In genomic region chr4:21679624-21680480, GRCm38 (mm10) we compare ENCODE assay signal across 10 mouse cellular contexts. TPM values are rescaled to one million over a fixed set of nuclear protein-coding genes. Genes with fewer than 3 reads are reported as not detected.
A peak's percentile ranks its signal among the peaks of the same experiment; 100 is the strongest.
DNase-seq lines count a peak whose midpoint lies in the region; ATAC-seq and TF ChIP-seq lines count a peak whose summit lies in the region.
"Had no signal": no experiment of that assay in that cellular context is flagged by ENCODE, and none has a peak within 500 bp of the region (broad histone marks: within the 10 kb centered on the region; RNA-seq: fewer than 3 reads in every experiment).

No protein-coding gene starts in this region.

- H3K9me3 ChIP-seq in liver, embryonic 11.5 days (ENCODE audit: control insufficient read depth, low read length) = no peaks in the 10 kb centered on the region
- H3K9me3 ChIP-seq in forebrain, embryonic 13.5 days (replicated peaks) = no peaks in the 10 kb centered on the region
- no peaks in the 10 kb centered on the region for H3K9me3 ChIP-seq in limb, embryonic 15.5 days

- H3K27ac ChIP-seq in liver, embryonic 11.5 days (ENCODE audit: low read depth, low read length) = no peak overlapping the region
- no peak overlapping the region for H3K27ac ChIP-seq in forebrain, embryonic 13.5 days
- no peak overlapping the region for H3K27ac ChIP-seq in limb, embryonic 15.5 days
- H3K27ac ChIP-seq in small intestine, adult 2 months (ENCODE audit: insufficient read depth, low read depth, low read length) = no peak overlapping the region

- H3K4me2 ChIP-seq in liver, embryonic 11.5 days = peak overlapping the region; percentile 67
- H3K4me2 ChIP-seq in forebrain, embryonic 13.5 days = peak overlapping the region; percentile 57
- peak overlapping the region; percentile 80 for H3K4me2 ChIP-seq in limb, embryonic 15.5 days

- peaks cover 6% of the 10 kb centered on the region; the same call in 1 of the 2 replicates for H3K4me1 ChIP-seq in liver, embryonic 11.5 days (replicated peaks; ENCODE audit: control insufficient read depth, insufficient read depth, low read length)
- H3K4me1 ChIP-seq in forebrain, embryonic 13.5 days = peaks cover 26% of the 10 kb centered on the region
- peaks cover 18% of the 10 kb centered on the region for H3K4me1 ChIP-seq in limb, embryonic 15.5 days
- peaks cover 8% of the 10 kb centered on the region for H3K4me1 ChIP-seq in small intestine, adult 2 months (ENCODE audit: control insufficient read depth, insufficient read depth, insufficient read length, low read length)

- peak; percentile 42 for DNase-seq in liver, embryonic 11.5 days (ENCODE audit: low spot score)
- no peak for DNase-seq in liver
- DNase-seq in cerebellum, adult 9-10 months = no peak
- DNase-seq in gastrocnemius, adult 18-20 months (ENCODE audit: low spot score) = no peak
- no peak for DNase-seq in gastrocnemius, postnatal 10 days

- H3K9ac ChIP-seq in liver, embryonic 11.5 days (ENCODE audit: low read depth, low read length) = no peak overlapping the region
- H3K9ac ChIP-seq in forebrain, embryonic 13.5 days = no peak overlapping the region
- H3K9ac ChIP-seq in limb, embryonic 15.5 days = no peak overlapping the region

- H3K27me3 ChIP-seq in liver, embryonic 11.5 days (replicated peaks; ENCODE audit: control insufficient read depth, insufficient read depth, low read length) = peaks cover 98% of the 10 kb centered on the region
- H3K27me3 ChIP-seq in forebrain, embryonic 13.5 days = peaks cover 100% of the 10 kb centered on the region
- H3K27me3 ChIP-seq in limb, embryonic 15.5 days = peaks cover 94% of the 10 kb centered on the region
- H3K27me3 ChIP-seq in small intestine, adult 2 months (ENCODE audit: control insufficient read depth, insufficient read depth, low read length) = peaks cover 51% of the 10 kb centered on the region

- H3K36me3 ChIP-seq in liver, embryonic 11.5 days (ENCODE audit: control insufficient read depth, insufficient read depth, low read length) = no peaks in the 10 kb centered on the region
- H3K36me3 ChIP-seq in forebrain, embryonic 13.5 days (ENCODE audit: poor library complexity, severe bottlenecking) = no peaks in the 10 kb centered on the region
- no peaks in the 10 kb centered on the region for H3K36me3 ChIP-seq in limb, embryonic 15.5 days
- no peaks in the 10 kb centered on the region for H3K36me3 ChIP-seq in small intestine, adult 2 months (ENCODE audit: control insufficient read depth, insufficient read depth, low read length)

- TF ChIP-seq CTCF in small intestine, adult 2 months (IDR thresholded peaks at IDR 0.05; ENCODE audit: extremely low read depth, insufficient read length, insufficient replicate concordance, low read depth, low read length) = no peak

- peak overlapping the region; percentile 42 for H3K4me3 ChIP-seq in liver, embryonic 11.5 days (ENCODE audit: low read depth, low read length)
- peak overlapping the region; percentile 37 for H3K4me3 ChIP-seq in forebrain, embryonic 13.5 days
- H3K4me3 ChIP-seq in limb, embryonic 15.5 days = peak overlapping the region; percentile 47
- H3K4me3 ChIP-seq in small intestine, adult 2 months (ENCODE audit: low read depth, low read length) = peak overlapping the region; percentile 55; the same call in 1 of the 2 replicates

- 0 out of 2 replicates have a peak, but pooled peaks have one; percentile 18 for ATAC-seq in liver, embryonic 11.5 days (replicated peaks; ENCODE audit: low FRiP score)
- peak; percentile 16 for ATAC-seq in forebrain, embryonic 13.5 days
- 0 out of 2 replicates have a peak, but pooled peaks have one; percentile 7 for ATAC-seq in limb, embryonic 15.5 days (ENCODE audit: insufficient number of reproducible peaks, low FRiP score, low TSS enrichment, low read depth)

- 5% methylated on average over 42 of the region's 42 CpGs for WGBS in liver, embryonic 11.5 days
- WGBS in forebrain, embryonic 13.5 days = under 1% methylated on average over 41 of the region's 42 CpGs
- WGBS in limb, embryonic 15.5 days = 3% methylated on average over 40 of the region's 42 CpGs
- 7% methylated on average over 42 of the region's 42 CpGs for WGBS in small intestine, adult 2 months

- no peak for TF ChIP-seq POLR2A in small intestine, adult 2 months (IDR thresholded peaks at IDR 0.05; ENCODE audit: low read depth, low read length)

RNA-seq across cellular contexts. Expression of gene Prdm13, which starts 5.9 kb away (rescaled TPM):
- polyA plus RNA-seq in liver, embryonic 11.5 days (2014; fragmentation: Nextera tagmentation; extraction: Ambion mirVana) = 0.08 TPM in 1 of 2 replicates, not detected in the other
- polyA plus RNA-seq in forebrain, embryonic 13.5 days (2015; fragmentation: Nextera tagmentation; extraction: Ambion mirVana) = 0.38 and 0.46 TPM in 2 replicates
- not detected in 2 replicates for polyA plus RNA-seq in limb, embryonic 15.5 days (2015; fragmentation: Nextera tagmentation; extraction: Ambion mirVana)
- 0.06 TPM in 1 of 2 replicates, not detected in the other for polyA plus RNA-seq in small intestine, adult 2 months (2012; rRNA removed)
- not detected for total RNA-seq in gastrocnemius, adult 18-20 months (2021)
- not detected for total RNA-seq in gastrocnemius, postnatal 10 days (2021)
- total RNA-seq: MEL had no signal
- polyA plus RNA-seq: large intestine, adult 2 months had no signal

RNA-seq across cellular contexts. Expression of gene Ccnc, which starts 47.6 kb away (rescaled TPM):
- 38.8 and 41.6 TPM in 2 replicates for polyA plus RNA-seq in liver, embryonic 11.5 days (2014; fragmentation: Nextera tagmentation; extraction: Ambion mirVana)
- 68.8 and 72.1 TPM in 2 replicates for polyA plus RNA-seq in forebrain, embryonic 13.5 days (2015; fragmentation: Nextera tagmentation; extraction: Ambion mirVana)
- polyA plus RNA-seq in limb, embryonic 15.5 days (2015; fragmentation: Nextera tagmentation; extraction: Ambion mirVana) = 36.9 and 39.4 TPM in 2 replicates
- polyA plus RNA-seq in small intestine, adult 2 months (2012; rRNA removed) = 0.93 and 1.7 TPM in 2 replicates
- total RNA-seq in gastrocnemius, adult 18-20 months (2021) = 10 to 100 TPM in 1 of 2 experiments, 1 to 10 TPM in 1; 8.5 to 10.7 TPM
- 10 to 100 TPM; 11.3 to 12.1 TPM for total RNA-seq in gastrocnemius, postnatal 10 days (2021)

Comparison
In these comparisons a context has a peak if more than half of its experiments do, and no peak if none do; other contexts are left out.
1. RNA of gene Ccnc, which starts 47.6 kb away (polyA plus RNA-seq): 68.8 to 72.1 TPM in forebrain, embryonic 13.5 days, 36.9 to 39.4 TPM in limb, embryonic 15.5 days and 38.8 to 41.6 TPM in liver, embryonic 11.5 days; 0.93 to 1.7 TPM in small intestine, adult 2 months; every median in the first group is over 10 times any median in the second.
2. Peak in every context shown above with its lines, with median percentiles within 50 percentile points of each other: ATAC-seq, H3K4me2 ChIP-seq and H3K4me3 ChIP-seq.